Mouse (Mus musculus): ENCODE measurements at regions not wholly inside any gene's neighbourhood (a gene's known extent, or its start where the extent isn't known, plus 50 kb on each side); places are given as distances from the start of the nearest gene placed in this dataset.

GRCm38 (mm10) chr10:66957373-66957772 lies 138.6 kb upstream of the Jmjd1c start:
- no peak for DNase-seq (ENCODE audit: extremely low read depth, low read depth)

Measured in MEL-GATA-1-ER (cell line).